In genomic region chr9:60527051-60527450, GRCm38 (mm10) we compare ENCODE assay signal across 20 mouse cellular contexts. TPM values are rescaled to one million over a fixed set of nuclear protein-coding genes. Genes with fewer than 3 reads are reported as not detected.
DNase-seq lines count a peak whose midpoint lies in the region; ATAC-seq and TF ChIP-seq lines count a peak whose summit lies in the region.
"Had no signal": no experiment of that assay in that cellular context is flagged by ENCODE, and none has a peak within 500 bp of the region (broad histone marks: within the 10 kb centered on the region; RNA-seq: fewer than 3 reads in every experiment).

No protein-coding gene starts in this region.

- H3K4me1 ChIP-seq in heart, embryonic 13.5 days = peaks cover 58% of the 10 kb centered on the region
- H3K4me1 ChIP-seq in lung, embryonic 15.5 days = peaks cover 50% of the 10 kb centered on the region
- no peaks in the 10 kb centered on the region for H3K4me1 ChIP-seq in hindbrain, postnatal 0 days (ENCODE audit: insufficient read depth, low read length)
- H3K4me1 ChIP-seq: liver, embryonic 13.5 days had no signal

- ATAC-seq in heart, embryonic 13.5 days (ENCODE audit: extremely low read depth, insufficient number of reproducible peaks, low FRiP score, low TSS enrichment) = no peak
- ATAC-seq in lung, embryonic 15.5 days (ENCODE audit: borderline replicate concordance, extremely low read depth, low FRiP score, low TSS enrichment) = no peak
- no peak for ATAC-seq in hindbrain, postnatal 0 days
- ATAC-seq: forebrain, embryonic 13.5 days had no signal

- WGBS in heart, embryonic 13.5 days = 34% methylated on average over 5 of the region's 5 CpGs
- WGBS in lung, embryonic 15.5 days = 25% methylated on average over 5 of the region's 5 CpGs
- 68% methylated on average over 5 of the region's 5 CpGs for WGBS in hindbrain, postnatal 0 days

- no peaks in the 10 kb centered on the region for H3K27me3 ChIP-seq in heart, embryonic 13.5 days (replicated peaks)
- no peaks in the 10 kb centered on the region for H3K27me3 ChIP-seq in lung, embryonic 15.5 days
- H3K27me3 ChIP-seq in hindbrain, postnatal 0 days (ENCODE audit: insufficient read depth, low read length) = no peaks in the 10 kb centered on the region
- H3K27me3 ChIP-seq: stomach, embryonic 15.5 days had no signal

- H3K4me3 ChIP-seq in heart, embryonic 13.5 days = no peak overlapping the region
- H3K4me3 ChIP-seq in lung, embryonic 15.5 days = no peak overlapping the region
- H3K4me3 ChIP-seq in hindbrain, postnatal 0 days (ENCODE audit: low read length) = no peak overlapping the region
- H3K4me3 ChIP-seq: forebrain, embryonic 13.5 days; gastrocnemius, adult 2 months; left cerebral cortex, adult 2 months; liver, embryonic 13.5 days; neural tube, embryonic 15.5 days; stomach, embryonic 15.5 days had no signal

- H3K27ac ChIP-seq in heart, embryonic 13.5 days (replicated peaks) = peak overlapping the region; percentile 80
- H3K27ac ChIP-seq in lung, embryonic 15.5 days = peak overlapping the region; percentile 49
- no peak overlapping the region for H3K27ac ChIP-seq in hindbrain, postnatal 0 days
- H3K27ac ChIP-seq: forebrain, embryonic 13.5 days; gastrocnemius, adult 2 months; left cerebral cortex, adult 2 months; liver, embryonic 13.5 days; macrophage; neural tube, embryonic 15.5 days; stomach, embryonic 15.5 days had no signal

- H3K36me3 ChIP-seq in heart, embryonic 13.5 days = no peaks in the 10 kb centered on the region
- no peaks in the 10 kb centered on the region for H3K36me3 ChIP-seq in lung, embryonic 15.5 days
- no peaks in the 10 kb centered on the region for H3K36me3 ChIP-seq in hindbrain, postnatal 0 days (ENCODE audit: insufficient read depth, low read length)
- H3K36me3 ChIP-seq: liver, embryonic 13.5 days; neural tube, embryonic 15.5 days; stomach, embryonic 15.5 days had no signal

- 0 out of 2 replicates have a peak overlapping the region, but pooled peaks have one; percentile 2 for H3K4me2 ChIP-seq in heart, embryonic 13.5 days
- no peak overlapping the region for H3K4me2 ChIP-seq in lung, embryonic 15.5 days
- H3K4me2 ChIP-seq in hindbrain, postnatal 0 days (ENCODE audit: low read depth, low read length) = no peak overlapping the region
- H3K4me2 ChIP-seq: forebrain, embryonic 13.5 days; liver, embryonic 13.5 days; neural tube, embryonic 15.5 days; stomach, embryonic 15.5 days had no signal

- peak overlapping the region; percentile 20 for H3K9ac ChIP-seq in heart, embryonic 13.5 days
- no peak overlapping the region for H3K9ac ChIP-seq in lung, embryonic 15.5 days
- H3K9ac ChIP-seq in hindbrain, postnatal 0 days (replicated peaks; ENCODE audit: low read length) = no peak overlapping the region
- H3K9ac ChIP-seq: forebrain, embryonic 13.5 days; liver, embryonic 13.5 days; neural tube, embryonic 15.5 days; stomach, embryonic 15.5 days had no signal

- no peak for TF ChIP-seq CTCF in hindbrain, postnatal 0 days (IDR thresholded peaks at IDR 0.05; ENCODE audit: low read depth)

- no peak for DNase-seq in heart, adult 8-10 months (ENCODE audit: low spot score)
- no peak for DNase-seq in lung, postnatal 10 days
- DNase-seq in Muller cell, postnatal 12 days (ENCODE audit: inconsistent ontology term) = peak; percentile 34
- peak; percentile 55 for DNase-seq in lung, postnatal 36 days
- DNase-seq in hindbrain, postnatal 0 days (ENCODE audit: low spot score) = no peak
- DNase-seq: adrenal gland, postnatal 25 days; cerebellum, adult 8-10 months; cerebellum, postnatal 36 days; embryo, embryonic 11 days; gastrocnemius, adult 2 months; kidney, adult 11 months; liver, embryonic 13.5 days; thymus, postnatal 36 days had no signal

- no peaks in the 10 kb centered on the region for H3K9me3 ChIP-seq in heart, embryonic 13.5 days
- H3K9me3 ChIP-seq in lung, embryonic 15.5 days = no peaks in the 10 kb centered on the region
- no peaks in the 10 kb centered on the region for H3K9me3 ChIP-seq in hindbrain, postnatal 0 days (ENCODE audit: low read length)
- H3K9me3 ChIP-seq: forebrain, embryonic 13.5 days; liver, embryonic 13.5 days; neural tube, embryonic 15.5 days; stomach, embryonic 15.5 days had no signal

RNA-seq across cellular contexts. Expression of gene Thsd4, which starts 5.2 kb away (rescaled TPM):
- polyA plus RNA-seq in heart, embryonic 13.5 days (2015; fragmentation: Nextera tagmentation; extraction: Ambion mirVana) = 8.3 and 10.0 TPM in 2 replicates
- 1 to 10 TPM; 3.7 to 4.8 (median 4.2) TPM for total RNA-seq in heart, adult 8-10 months (2022)
- 9.6 and 10.0 TPM in 2 replicates for polyA plus RNA-seq in lung, embryonic 15.5 days (2015; fragmentation: Nextera tagmentation; extraction: Ambion mirVana)
- total RNA-seq in hindbrain, postnatal 0 days (2014; rRNA removed) = 15.3 and 17.7 TPM in 2 replicates
- 4.8 and 4.9 TPM in 2 replicates for polyA plus RNA-seq in hindbrain, postnatal 0 days (2015; fragmentation: Nextera tagmentation; extraction: Ambion mirVana)
- polyA plus RNA-seq: macrophage had no signal

Comparison
In these comparisons a context has a peak if more than half of its experiments do, and no peak if none do; other contexts are left out.
1. DNase-seq: peak in Muller cell, postnatal 12 days (single experiment) and lung, postnatal 36 days (single experiment); none in heart, adult 8-10 months (single experiment), lung, postnatal 10 days (single experiment) and hindbrain, postnatal 0 days (single experiment).